Mouse (Mus musculus): ENCODE data around the gene Map2k3. TPM values are rescaled to one million over a fixed set of nuclear protein-coding genes. Genes with fewer than 3 reads are reported as not detected.

Map2k3 gene
- polyA plus RNA-seq, 1 experiment from 2014 or later = 29.8 TPM

GRCm38 (mm10) chr11:60930724-60931281 lies 1.0 kb upstream of the Map2k3 start:
- H3K9ac ChIP-seq (replicated peaks) = peak overlapping the region; percentile 67
- H3K4me1 ChIP-seq (replicated peaks) = peaks cover 38% of the 10 kb centered on the region
- no peaks in the 10 kb centered on the region for H3K9me3 ChIP-seq
- WGBS = 26% methylated on average over 7 of the region's 7 CpGs
- H3K36me3 ChIP-seq = no peaks in the 10 kb centered on the region
- no peak overlapping the region for H3K27ac ChIP-seq
- ATAC-seq = no peak
- peak overlapping the region; percentile 87 for H3K4me3 ChIP-seq (replicated peaks)
- no peaks in the 10 kb centered on the region for H3K27me3 ChIP-seq
- peak overlapping the region; percentile 83 for H3K4me2 ChIP-seq (replicated peaks)

- no peak for ATAC-seq
- peak overlapping the region; percentile 67 for H3K9ac ChIP-seq (replicated peaks)
- WGBS = 2% methylated on average over 30 of the region's 30 CpGs
- H3K4me3 ChIP-seq (replicated peaks) = peak overlapping the region; percentile 87
- no peaks in the 10 kb centered on the region for H3K36me3 ChIP-seq
- no peaks in the 10 kb centered on the region for H3K9me3 ChIP-seq
- no peak overlapping the region for H3K27ac ChIP-seq
- peaks cover 38% of the 10 kb centered on the region for H3K4me1 ChIP-seq (replicated peaks)
- peak overlapping the region; percentile 83 for H3K4me2 ChIP-seq (replicated peaks)
- H3K27me3 ChIP-seq = no peaks in the 10 kb centered on the region
Measured at GRCm38 (mm10) chr11:60931282-60931868, 458 bp upstream of the Map2k3 start.

GRCm38 (mm10) chr11:60932503-60933020 lies 729 bp downstream of the Map2k3 start:
- H3K9ac ChIP-seq (replicated peaks) = peak overlapping the region; percentile 87
- no peak for ATAC-seq
- peak overlapping the region; percentile 87 for H3K4me3 ChIP-seq (replicated peaks)
- peaks cover 37% of the 10 kb centered on the region for H3K4me1 ChIP-seq (replicated peaks)
- H3K9me3 ChIP-seq = no peaks in the 10 kb centered on the region
- H3K27ac ChIP-seq = peak overlapping the region; percentile 42; the same call in 1 of the 2 replicates
- H3K4me2 ChIP-seq (replicated peaks) = peak overlapping the region; percentile 83
- WGBS = 7% methylated on average over 7 of the region's 7 CpGs
- no peaks in the 10 kb centered on the region for H3K27me3 ChIP-seq
- no peaks in the 10 kb centered on the region for H3K36me3 ChIP-seq

GRCm38 (mm10) chr11:60933178-60933930 lies 1.5 kb downstream of the Map2k3 start:
- H3K9me3 ChIP-seq = no peaks in the 10 kb centered on the region
- ATAC-seq = no peak
- peaks cover 33% of the 10 kb centered on the region for H3K4me1 ChIP-seq (replicated peaks)
- H3K36me3 ChIP-seq = no peaks in the 10 kb centered on the region
- H3K27me3 ChIP-seq = no peaks in the 10 kb centered on the region
- WGBS = 86% methylated on average over 10 of the region's 10 CpGs
- peak overlapping the region; percentile 87 for H3K9ac ChIP-seq (replicated peaks)
- no peak overlapping the region for H3K27ac ChIP-seq
- H3K4me2 ChIP-seq (replicated peaks) = peak overlapping the region; percentile 83
- H3K4me3 ChIP-seq (replicated peaks) = peak overlapping the region; percentile 87

GRCm38 (mm10) chr11:60934795-60935194 lies 3.0 kb downstream of the Map2k3 start:
- H3K4me3 ChIP-seq (replicated peaks) = no peak overlapping the region
- H3K9me3 ChIP-seq = no peaks in the 10 kb centered on the region
- peaks cover 33% of the 10 kb centered on the region for H3K4me1 ChIP-seq (replicated peaks)
- no peak overlapping the region for H3K27ac ChIP-seq
- no peaks in the 10 kb centered on the region for H3K27me3 ChIP-seq
- no peak overlapping the region; the same call in 1 of the 2 replicates for H3K9ac ChIP-seq (replicated peaks)
- no peaks in the 10 kb centered on the region for H3K36me3 ChIP-seq
- ATAC-seq = no peak
- 94% methylated on average over 2 of the region's 2 CpGs for WGBS
- H3K4me2 ChIP-seq (replicated peaks) = no peak overlapping the region

- H3K4me3 ChIP-seq (replicated peaks) = no peak overlapping the region
- no peaks in the 10 kb centered on the region for H3K36me3 ChIP-seq
- H3K27me3 ChIP-seq = no peaks in the 10 kb centered on the region
- no peaks in the 10 kb centered on the region for H3K9me3 ChIP-seq
- ATAC-seq = no peak
- H3K4me2 ChIP-seq (replicated peaks) = no peak overlapping the region
- no peak overlapping the region for H3K27ac ChIP-seq
- no peak overlapping the region; the same call in 1 of the 2 replicates for H3K9ac ChIP-seq (replicated peaks)
- WGBS = 87% methylated on average over 7 of the region's 7 CpGs
- H3K4me1 ChIP-seq (replicated peaks) = peaks cover 33% of the 10 kb centered on the region
Measured at GRCm38 (mm10) chr11:60935326-60935974, 3.6 kb downstream of the Map2k3 start.

GRCm38 (mm10) chr11:60935975-60936373 lies 4.1 kb downstream of the Map2k3 start:
- Histone ChIP-seq H3K27me3 (no peaks in the 10 kb centered on the region), H3K9ac (replicated peaks) (no peak overlapping the region), H3K27ac (no peak overlapping the region), H3K4me1 (replicated peaks) (peaks cover 30% of the 10 kb centered on the region), H3K9me3 (no peaks in the 10 kb centered on the region), H3K4me2 (replicated peaks) (no peak overlapping the region), H3K4me3 (replicated peaks) (no peak overlapping the region), H3K36me3 (no peaks in the 10 kb centered on the region)
- ATAC-seq = no peak
- WGBS = 88% methylated on average over 4 of the region's 4 CpGs

GRCm38 (mm10) chr11:60937611-60938010 lies 5.8 kb downstream of the Map2k3 start:
- H3K9ac ChIP-seq (replicated peaks) = no peak overlapping the region
- peaks cover 9% of the 10 kb centered on the region for H3K36me3 ChIP-seq
- H3K4me1 ChIP-seq (replicated peaks) = peaks cover 26% of the 10 kb centered on the region
- no peak overlapping the region for H3K27ac ChIP-seq
- no peaks in the 10 kb centered on the region for H3K27me3 ChIP-seq
- H3K9me3 ChIP-seq = no peaks in the 10 kb centered on the region
- WGBS = 84% methylated on average over 3 of the region's 3 CpGs
- ATAC-seq = no peak
- H3K4me2 ChIP-seq (replicated peaks) = no peak overlapping the region
- no peak overlapping the region for H3K4me3 ChIP-seq (replicated peaks)

GRCm38 (mm10) chr11:60939487-60939886 lies 7.7 kb downstream of the Map2k3 start:
- ATAC-seq = no peak
- Histone ChIP-seq H3K9ac (replicated peaks) (no peak overlapping the region), H3K4me3 (replicated peaks) (no peak overlapping the region), H3K27ac (no peak overlapping the region), H3K27me3 (no peaks in the 10 kb centered on the region), H3K4me1 (replicated peaks) (peaks cover 8% of the 10 kb centered on the region; the same call in 1 of the 2 replicates), H3K9me3 (no peaks in the 10 kb centered on the region), H3K4me2 (replicated peaks) (no peak overlapping the region), H3K36me3 (peaks cover 28% of the 10 kb centered on the region)
- WGBS = 91% methylated on average over 3 of the region's 3 CpGs

- Histone ChIP-seq H3K27ac (no peak overlapping the region), H3K4me2 (replicated peaks) (no peak overlapping the region), H3K36me3 (peaks cover 37% of the 10 kb centered on the region), H3K4me3 (replicated peaks) (no peak overlapping the region), H3K27me3 (no peaks in the 10 kb centered on the region), H3K9ac (replicated peaks) (no peak overlapping the region), H3K4me1 (replicated peaks) (peaks cover 8% of the 10 kb centered on the region; the same call in 1 of the 2 replicates), H3K9me3 (no peaks in the 10 kb centered on the region)
- 87% methylated on average over 5 of the region's 5 CpGs for WGBS
- ATAC-seq = no peak
Measured at GRCm38 (mm10) chr11:60940501-60940900, 8.7 kb downstream of the Map2k3 start.

- Histone ChIP-seq H3K27me3 (no peaks in the 10 kb centered on the region), H3K9ac (replicated peaks) (no peak overlapping the region), H3K4me2 (replicated peaks) (no peak overlapping the region), H3K4me1 (replicated peaks) (peaks cover 8% of the 10 kb centered on the region; the same call in 1 of the 2 replicates), H3K9me3 (no peaks in the 10 kb centered on the region), H3K4me3 (replicated peaks) (no peak overlapping the region), H3K27ac (no peak overlapping the region), H3K36me3 (peaks cover 46% of the 10 kb centered on the region)
- ATAC-seq = no peak
- 56% methylated on average over 9 of the region's 9 CpGs for WGBS
Measured at GRCm38 (mm10) chr11:60941370-60941769, 9.5 kb downstream of the Map2k3 start.

All from midbrain, embryonic 13.5 days (tissue).